Mouse (Mus musculus) lung, postnatal 10 days (tissue): ENCODE data around the gene Nnmt.

Experiments used
- DNase-seq: peaks from one replicate; pipeline ENCODE4 v3.0.0; 2021

The Nnmt gene

GRCm38 (mm10) chr9:48604939-48605598, at the start of gene Nnmt:
Gene Nnmt, minus strand, starts transcription at chr9:48605153.
- peak; percentile 60 for DNase-seq

GRCm38 (mm10) chr9:48654730-48655129, 49.8 kb upstream of the Nnmt start:
- no peak for DNase-seq

- DNase-seq, result no peak
Measured at GRCm38 (mm10) chr9:48653399-48654070, 48.6 kb upstream of the Nnmt start.

GRCm38 (mm10) chr9:48652026-48652425, 47.1 kb upstream of the Nnmt start:
- DNase-seq, result no peak

- DNase-seq, result no peak
Measured at GRCm38 (mm10) chr9:48650846-48651245, 45.9 kb upstream of the Nnmt start.

GRCm38 (mm10) chr9:48649851-48650685, 45.1 kb upstream of the Nnmt start:
- DNase-seq, result no peak

- peak; percentile 60 for DNase-seq
Measured at GRCm38 (mm10) chr9:48649098-48649766, 44.3 kb upstream of the Nnmt start.

GRCm38 (mm10) chr9:48648285-48649097, 43.5 kb upstream of the Nnmt start:
- no peak for DNase-seq

- DNase-seq, result no peak
Measured at GRCm38 (mm10) chr9:48647648-48648284, 42.8 kb upstream of the Nnmt start.

- DNase-seq, result peak; percentile 39
Measured at GRCm38 (mm10) chr9:48646781-48647647, 42.1 kb upstream of the Nnmt start.

- DNase-seq, result peak; percentile 88
Measured at GRCm38 (mm10) chr9:48646251-48646650, 41.3 kb upstream of the Nnmt start.

- no peak for DNase-seq
Measured at GRCm38 (mm10) chr9:48645648-48646126, 40.7 kb upstream of the Nnmt start.

- DNase-seq, result peak; percentile 64
Measured at GRCm38 (mm10) chr9:48644926-48645647, 40.1 kb upstream of the Nnmt start.

GRCm38 (mm10) chr9:48644376-48644775, 39.4 kb upstream of the Nnmt start:
- DNase-seq, result no peak

- no peak for DNase-seq
Measured at GRCm38 (mm10) chr9:48641636-48642035, 36.7 kb upstream of the Nnmt start.

- no peak for DNase-seq
Measured at GRCm38 (mm10) chr9:48640881-48641280, 35.9 kb upstream of the Nnmt start.

- DNase-seq, result no peak
Measured at GRCm38 (mm10) chr9:48638176-48638803, 33.3 kb upstream of the Nnmt start.

- no peak for DNase-seq
Measured at GRCm38 (mm10) chr9:48637161-48637560, 32.2 kb upstream of the Nnmt start.
